Mouse (Mus musculus): ENCODE data around the gene Nckap5. TPM values are rescaled to one million over a fixed set of nuclear protein-coding genes. Genes with fewer than 3 reads are reported as not detected.

The Nckap5 gene
- polyA plus RNA-seq, 1 experiment from 2014 or later: 0.67 TPM

- Histone ChIP-seq H3K4me1 (replicated peaks; ENCODE audit: control insufficient read depth, insufficient read depth, low read length) (no peaks in the 10 kb centered on the region), H3K27ac (ENCODE audit: low read depth, low read length) (no peak overlapping the region), H3K27me3 (replicated peaks; ENCODE audit: control insufficient read depth, insufficient read depth, low read length) (no peaks in the 10 kb centered on the region), H3K9me3 (ENCODE audit: control insufficient read depth, low read length) (no peaks in the 10 kb centered on the region), H3K9ac (ENCODE audit: low read depth, low read length) (no peak overlapping the region), H3K36me3 (ENCODE audit: control insufficient read depth, insufficient read depth, low read length) (no peaks in the 10 kb centered on the region), H3K4me3 (ENCODE audit: low read depth, low read length) (no peak overlapping the region), H3K4me2 (no peak overlapping the region)
- DNase-seq (ENCODE audit: low spot score) (no peak), ATAC-seq (replicated peaks; ENCODE audit: low FRiP score) (no peak)
- WGBS: 10% methylated on average over 1 of the region's 1 CpGs
Observed at GRCm38 (mm10) chr1:126676769-126677168, 153.8 kb downstream of the Nckap5 start.

GRCm38 (mm10) chr1:126675142-126675541 is 155.5 kb downstream of the Nckap5 start:
- Histone ChIP-seq H3K4me1 (replicated peaks; ENCODE audit: control insufficient read depth, insufficient read depth, low read length) (no peaks in the 10 kb centered on the region), H3K27ac (ENCODE audit: low read depth, low read length) (no peak overlapping the region), H3K4me2 (no peak overlapping the region), H3K9ac (ENCODE audit: low read depth, low read length) (no peak overlapping the region), H3K4me3 (ENCODE audit: low read depth, low read length) (no peak overlapping the region), H3K27me3 (replicated peaks; ENCODE audit: control insufficient read depth, insufficient read depth, low read length) (no peaks in the 10 kb centered on the region), H3K9me3 (ENCODE audit: control insufficient read depth, low read length) (no peaks in the 10 kb centered on the region), H3K36me3 (ENCODE audit: control insufficient read depth, insufficient read depth, low read length) (no peaks in the 10 kb centered on the region)
- 39% methylated on average over 1 of the region's 1 CpGs for WGBS
- DNase-seq (ENCODE audit: low spot score) (no peak), ATAC-seq (replicated peaks; ENCODE audit: low FRiP score) (no peak)

DNA sequence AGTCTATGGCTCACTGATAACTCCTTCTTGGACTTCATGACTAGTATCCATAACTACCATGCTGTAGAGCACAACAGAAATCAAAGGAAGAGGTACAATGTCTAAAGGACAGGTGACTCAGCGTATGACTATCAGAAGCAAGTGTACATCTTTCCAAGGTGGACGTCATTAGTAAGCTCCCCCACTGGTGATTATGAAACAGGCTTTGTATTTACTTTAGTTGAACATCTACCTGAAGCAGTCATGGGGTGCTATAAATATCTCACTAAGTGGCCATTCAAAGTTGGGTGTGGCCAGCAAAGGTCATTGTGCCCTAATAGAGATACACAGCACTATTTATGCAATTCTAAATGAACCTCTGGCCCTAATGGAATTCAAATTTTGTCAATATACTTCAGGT is 157.4 kb downstream of the Nckap5 start:
- no peak overlapping the region for H3K4me3 ChIP-seq (ENCODE audit: low read depth, low read length)
- H3K9me3 ChIP-seq (ENCODE audit: control insufficient read depth, low read length): no peaks in the 10 kb centered on the region
- H3K9ac ChIP-seq (ENCODE audit: low read depth, low read length): no peak overlapping the region
- H3K27me3 ChIP-seq (replicated peaks; ENCODE audit: control insufficient read depth, insufficient read depth, low read length): no peaks in the 10 kb centered on the region
- no peak overlapping the region for H3K27ac ChIP-seq (ENCODE audit: low read depth, low read length)
- DNase-seq (ENCODE audit: low spot score): no peak
- no peaks in the 10 kb centered on the region for H3K4me1 ChIP-seq (replicated peaks; ENCODE audit: control insufficient read depth, insufficient read depth, low read length)
- no peaks in the 10 kb centered on the region for H3K36me3 ChIP-seq (ENCODE audit: control insufficient read depth, insufficient read depth, low read length)
- H3K4me2 ChIP-seq: no peak overlapping the region
- no peak for ATAC-seq (replicated peaks; ENCODE audit: low FRiP score)
- WGBS: 73% methylated on average over 2 of the region's 2 CpGs

DNA sequence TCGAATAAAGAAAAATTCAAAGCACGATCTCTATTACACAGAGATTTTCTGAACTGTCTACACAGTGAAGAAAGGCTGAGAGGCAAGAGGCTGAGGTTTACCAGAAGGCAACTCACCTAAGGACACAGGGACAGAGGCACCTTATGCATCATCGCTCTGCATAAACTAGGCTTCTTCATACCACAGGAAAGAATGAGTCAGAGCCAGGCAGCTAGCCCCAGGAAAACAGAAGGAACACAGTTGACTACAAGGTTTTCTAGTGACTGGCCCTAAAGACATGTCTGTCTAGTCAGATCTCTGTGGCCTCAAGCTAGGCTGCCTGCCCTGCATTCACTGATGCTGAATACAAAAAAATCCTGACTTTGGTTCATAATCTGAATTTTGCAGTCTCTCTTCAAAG is 160.1 kb downstream of the Nckap5 start:
- WGBS: 89% methylated on average over 3 of the region's 3 CpGs

DNA sequence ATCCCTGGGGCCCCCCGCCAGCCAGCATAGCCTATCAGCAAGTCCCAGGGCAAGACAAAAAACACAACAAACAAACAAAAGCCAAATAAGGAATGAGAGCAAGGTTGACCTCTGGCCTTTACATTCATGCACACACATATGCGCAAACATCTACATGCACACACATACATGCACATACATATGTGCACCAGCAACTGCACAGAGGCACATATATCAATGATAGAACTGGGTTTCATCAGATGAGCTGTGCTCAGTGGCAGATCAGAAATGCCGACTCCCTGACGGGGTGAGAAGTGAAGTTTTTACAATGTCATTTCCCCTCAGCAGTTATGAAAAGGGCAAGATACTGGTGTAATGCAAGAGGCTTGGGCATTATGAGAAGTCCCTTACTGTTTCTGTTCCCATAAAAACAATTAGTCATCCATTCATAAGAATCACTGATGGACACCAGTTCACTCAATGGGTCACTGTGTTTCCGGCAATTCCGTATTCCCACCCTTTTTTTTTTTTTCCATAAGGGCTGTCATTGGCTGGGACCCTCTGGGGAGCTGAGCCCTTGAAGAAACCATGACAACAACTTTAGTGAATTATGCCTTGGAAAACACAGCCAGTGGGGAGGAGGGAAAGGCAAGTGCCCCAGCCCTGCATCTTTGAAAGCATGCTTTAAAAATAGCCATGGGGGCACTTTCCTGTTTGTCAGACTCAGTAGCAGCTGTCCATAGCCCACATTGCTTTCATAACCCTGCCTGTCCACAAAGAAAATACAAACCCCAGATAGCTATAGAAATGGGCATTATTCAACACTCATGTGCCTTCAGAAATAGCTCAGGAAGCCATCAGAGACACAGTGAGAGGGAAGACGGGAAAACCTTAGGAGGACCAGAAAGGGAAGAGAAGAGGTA is 170.2 kb downstream of the Nckap5 start:
- ATAC-seq (replicated peaks; ENCODE audit: low FRiP score): no peak
- 80% methylated on average over 7 of the region's 7 CpGs for WGBS

More for the DNA sequence above, 160.1 kb downstream of the Nckap5 start:
- Histone ChIP-seq H3K27ac (ENCODE audit: low read depth, low read length) (no peak overlapping the region), H3K9me3 (ENCODE audit: control insufficient read depth, low read length) (no peaks in the 10 kb centered on the region), H3K4me2 (no peak overlapping the region), H3K4me3 (ENCODE audit: low read depth, low read length) (no peak overlapping the region), H3K36me3 (ENCODE audit: control insufficient read depth, insufficient read depth, low read length) (no peaks in the 10 kb centered on the region), H3K27me3 (replicated peaks; ENCODE audit: control insufficient read depth, insufficient read depth, low read length) (no peaks in the 10 kb centered on the region), H3K9ac (ENCODE audit: low read depth, low read length) (no peak overlapping the region), H3K4me1 (replicated peaks; ENCODE audit: control insufficient read depth, insufficient read depth, low read length) (no peaks in the 10 kb centered on the region)
- no peak for DNase-seq (ENCODE audit: low spot score)
- no peak for ATAC-seq (replicated peaks; ENCODE audit: low FRiP score)

GRCm38 (mm10) chr1:126658731-126659130 is 171.9 kb downstream of the Nckap5 start:
- H3K36me3 ChIP-seq (ENCODE audit: control insufficient read depth, insufficient read depth, low read length): no peaks in the 10 kb centered on the region
- H3K27me3 ChIP-seq (replicated peaks; ENCODE audit: control insufficient read depth, insufficient read depth, low read length): no peaks in the 10 kb centered on the region
- no peaks in the 10 kb centered on the region for H3K9me3 ChIP-seq (ENCODE audit: control insufficient read depth, low read length)
- H3K27ac ChIP-seq (ENCODE audit: low read depth, low read length): no peak overlapping the region
- no peaks in the 10 kb centered on the region for H3K4me1 ChIP-seq (replicated peaks; ENCODE audit: control insufficient read depth, insufficient read depth, low read length)
- DNase-seq (ENCODE audit: low spot score): no peak
- 87% methylated on average over 11 of the region's 11 CpGs for WGBS
- H3K4me2 ChIP-seq: no peak overlapping the region
- H3K9ac ChIP-seq (ENCODE audit: low read depth, low read length): no peak overlapping the region
- ATAC-seq (replicated peaks; ENCODE audit: low FRiP score): no peak
- no peak overlapping the region for H3K4me3 ChIP-seq (ENCODE audit: low read depth, low read length)

More for the DNA sequence above, 170.2 kb downstream of the Nckap5 start:
- H3K36me3 ChIP-seq (ENCODE audit: control insufficient read depth, insufficient read depth, low read length): no peaks in the 10 kb centered on the region
- no peaks in the 10 kb centered on the region for H3K27me3 ChIP-seq (replicated peaks; ENCODE audit: control insufficient read depth, insufficient read depth, low read length)
- H3K27ac ChIP-seq (ENCODE audit: low read depth, low read length): no peak overlapping the region
- no peak overlapping the region for H3K9ac ChIP-seq (ENCODE audit: low read depth, low read length)
- no peak overlapping the region for H3K4me2 ChIP-seq
- H3K4me3 ChIP-seq (ENCODE audit: low read depth, low read length): no peak overlapping the region
- H3K9me3 ChIP-seq (ENCODE audit: control insufficient read depth, low read length): no peaks in the 10 kb centered on the region
- no peak for DNase-seq (ENCODE audit: low spot score)
- no peaks in the 10 kb centered on the region for H3K4me1 ChIP-seq (replicated peaks; ENCODE audit: control insufficient read depth, insufficient read depth, low read length)

DNA sequence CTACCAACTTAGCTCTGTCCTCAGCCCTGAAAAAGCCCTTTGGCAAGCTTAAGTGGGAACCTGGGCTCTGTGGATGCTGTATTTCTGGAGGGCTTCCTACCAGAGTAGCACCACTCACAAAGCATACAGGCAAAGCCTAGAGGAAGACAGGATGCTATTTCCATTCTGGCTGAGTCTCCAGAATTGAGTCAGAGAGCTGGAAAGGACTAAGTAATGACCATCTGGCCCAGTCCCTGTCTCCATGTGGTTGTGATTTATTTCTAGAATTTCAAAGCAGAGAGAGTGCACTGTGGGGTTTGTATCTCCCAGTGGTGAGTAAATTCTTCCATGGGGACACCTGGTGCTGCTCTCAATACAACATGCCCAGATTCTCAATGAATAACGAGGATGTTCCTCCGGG is 174.4 kb downstream of the Nckap5 start:
- DNase-seq (ENCODE audit: low spot score) (no peak), ATAC-seq (replicated peaks; ENCODE audit: low FRiP score) (no peak)
- Histone ChIP-seq H3K4me1 (replicated peaks; ENCODE audit: control insufficient read depth, insufficient read depth, low read length) (0 out of 2 replicates have a peak, but pooled peaks cover 4% of the 10 kb centered on the region), H3K4me2 (no peak overlapping the region), H3K4me3 (ENCODE audit: low read depth, low read length) (no peak overlapping the region), H3K9me3 (ENCODE audit: control insufficient read depth, low read length) (no peaks in the 10 kb centered on the region), H3K9ac (ENCODE audit: low read depth, low read length) (no peak overlapping the region), H3K27me3 (replicated peaks; ENCODE audit: control insufficient read depth, insufficient read depth, low read length) (no peaks in the 10 kb centered on the region), H3K27ac (ENCODE audit: low read depth, low read length) (no peak overlapping the region), H3K36me3 (ENCODE audit: control insufficient read depth, insufficient read depth, low read length) (no peaks in the 10 kb centered on the region)
- WGBS: 71% methylated on average over 2 of the region's 2 CpGs

DNA sequence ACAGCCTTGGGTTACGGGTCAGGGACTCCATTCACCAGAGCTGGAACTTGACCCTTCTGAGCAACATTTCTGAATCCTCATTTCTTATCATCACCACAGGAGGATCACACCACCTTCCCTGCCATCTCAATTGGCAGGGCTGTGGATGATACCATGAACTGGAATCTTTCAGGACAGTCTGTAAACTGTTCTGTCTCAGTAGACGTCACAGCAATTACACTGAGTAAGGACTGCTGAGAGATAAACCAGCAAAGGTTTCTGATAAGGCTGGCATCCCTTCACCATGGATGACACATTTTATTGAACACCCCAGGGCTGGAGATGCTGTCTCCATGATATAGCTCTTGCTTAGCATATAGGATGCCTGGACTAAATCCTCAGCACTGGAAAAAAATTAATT is 178.5 kb downstream of the Nckap5 start:
- Histone ChIP-seq H3K4me1 (replicated peaks; ENCODE audit: control insufficient read depth, insufficient read depth, low read length) (peaks cover 8% of the 10 kb centered on the region; the same call in 1 of the 2 replicates), H3K27ac (ENCODE audit: low read depth, low read length) (no peak overlapping the region), H3K27me3 (replicated peaks; ENCODE audit: control insufficient read depth, insufficient read depth, low read length) (no peaks in the 10 kb centered on the region), H3K9me3 (ENCODE audit: control insufficient read depth, low read length) (no peaks in the 10 kb centered on the region), H3K36me3 (ENCODE audit: control insufficient read depth, insufficient read depth, low read length) (no peaks in the 10 kb centered on the region), H3K9ac (ENCODE audit: low read depth, low read length) (no peak overlapping the region), H3K4me2 (no peak overlapping the region), H3K4me3 (ENCODE audit: low read depth, low read length) (no peak overlapping the region)
- ATAC-seq (replicated peaks; ENCODE audit: low FRiP score): peak; percentile 60
- no peak for DNase-seq (ENCODE audit: low spot score)
- WGBS: 44% methylated on average over 2 of the region's 2 CpGs

DNA sequence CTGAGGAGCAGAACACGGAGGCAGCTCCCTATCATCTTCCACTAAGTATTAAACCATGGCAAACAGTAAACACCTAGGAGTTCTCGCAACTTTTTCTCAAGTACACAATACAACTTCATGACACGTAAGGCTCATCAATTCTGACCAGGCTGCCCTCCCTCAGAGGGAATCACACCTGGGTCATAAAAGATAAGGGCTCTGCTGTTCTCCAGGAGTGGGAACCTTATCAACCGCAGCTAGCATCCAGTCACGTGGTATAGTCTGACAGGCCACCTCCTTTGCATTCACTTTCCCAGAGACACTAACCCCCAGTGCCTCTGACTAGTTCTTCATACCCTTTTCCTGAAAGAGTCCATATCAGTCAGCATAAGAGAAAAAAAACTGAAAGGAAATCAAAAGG is 179.8 kb downstream of the Nckap5 start:
- Histone ChIP-seq H3K4me1 (replicated peaks; ENCODE audit: control insufficient read depth, insufficient read depth, low read length) (peaks cover 8% of the 10 kb centered on the region; the same call in 1 of the 2 replicates), H3K27me3 (replicated peaks; ENCODE audit: control insufficient read depth, insufficient read depth, low read length) (no peaks in the 10 kb centered on the region), H3K4me2 (peak overlapping the region; percentile 37), H3K9me3 (ENCODE audit: control insufficient read depth, low read length) (no peaks in the 10 kb centered on the region), H3K36me3 (ENCODE audit: control insufficient read depth, insufficient read depth, low read length) (no peaks in the 10 kb centered on the region), H3K27ac (ENCODE audit: low read depth, low read length) (peak overlapping the region; percentile 53), H3K9ac (ENCODE audit: low read depth, low read length) (no peak overlapping the region), H3K4me3 (ENCODE audit: low read depth, low read length) (no peak overlapping the region)
- DNase-seq (ENCODE audit: low spot score) (no peak), ATAC-seq (replicated peaks; ENCODE audit: low FRiP score) (peak; percentile 92)
- 25% methylated on average over 5 of the region's 5 CpGs for WGBS
